9 mouse cellular contexts compared by ENCODE assay signal in genomic region chr7:4920976-4921823, GRCm38 (mm10). TPM values are rescaled to one million over a fixed set of nuclear protein-coding genes. Genes with fewer than 3 reads are reported as not detected.
A peak's percentile ranks its signal among the peaks of the same experiment; 100 is the strongest.
DNase-seq lines count a peak whose midpoint lies in the region; ATAC-seq and TF ChIP-seq lines count a peak whose summit lies in the region.
"Had no signal": no experiment of that assay in that cellular context is flagged by ENCODE, and none has a peak within 500 bp of the region (broad histone marks: within the 10 kb centered on the region; RNA-seq: fewer than 3 reads in every experiment).

No protein-coding gene starts in this region.

- H3K4me3 ChIP-seq in layer of hippocampus, adult 2 months, result peak overlapping the region; percentile 85
- no peak overlapping the region for H3K4me3 ChIP-seq in forebrain, embryonic 12.5 days (replicated peaks)
- H3K4me3 ChIP-seq in intestine, embryonic 16.5 days (ENCODE audit: low read length), result no peak overlapping the region
- H3K4me3 ChIP-seq in neural tube, embryonic 13.5 days, result no peak overlapping the region

- no peaks in the 10 kb centered on the region for H3K9me3 ChIP-seq in forebrain, embryonic 12.5 days
- no peaks in the 10 kb centered on the region for H3K9me3 ChIP-seq in intestine, embryonic 16.5 days (ENCODE audit: control insufficient read depth, low read length)
- H3K9me3 ChIP-seq in neural tube, embryonic 13.5 days, result no peaks in the 10 kb centered on the region

- H3K4me2 ChIP-seq in forebrain, embryonic 12.5 days, result peak overlapping the region; percentile 86
- no peak overlapping the region for H3K4me2 ChIP-seq in intestine, embryonic 16.5 days (ENCODE audit: low read depth, low read length)
- H3K4me2 ChIP-seq in neural tube, embryonic 13.5 days, result peak overlapping the region; percentile 95; the same call in 1 of the 2 replicates

- no peak for TF ChIP-seq CTCF in layer of hippocampus, adult 2 months (conservative IDR thresholded peaks at IDR 0.05)

- H3K4me1 ChIP-seq in forebrain, embryonic 12.5 days, result peaks cover 66% of the 10 kb centered on the region
- H3K4me1 ChIP-seq in intestine, embryonic 16.5 days (ENCODE audit: control insufficient read depth, insufficient read depth, low read length), result peaks cover 43% of the 10 kb centered on the region
- H3K4me1 ChIP-seq in neural tube, embryonic 13.5 days (replicated peaks), result peaks cover 78% of the 10 kb centered on the region

- peaks cover 43% of the 10 kb centered on the region for H3K36me3 ChIP-seq in forebrain, embryonic 12.5 days (replicated peaks)
- H3K36me3 ChIP-seq in intestine, embryonic 16.5 days (ENCODE audit: control insufficient read depth, insufficient read depth, low read length), result peaks cover 21% of the 10 kb centered on the region
- H3K36me3 ChIP-seq in neural tube, embryonic 13.5 days, result peaks cover 40% of the 10 kb centered on the region

- H3K27ac ChIP-seq in layer of hippocampus, adult 2 months, result peak overlapping the region; percentile 94
- H3K27ac ChIP-seq in forebrain, embryonic 12.5 days, result peak overlapping the region; percentile 99
- H3K27ac ChIP-seq in intestine, embryonic 16.5 days (ENCODE audit: low read length), result peak overlapping the region; percentile 66
- H3K27ac ChIP-seq in neural tube, embryonic 13.5 days (replicated peaks), result peak overlapping the region; percentile 99

- H3K9ac ChIP-seq in forebrain, embryonic 12.5 days, result peak overlapping the region; percentile 33; the same call in 1 of the 2 replicates
- 0 out of 2 replicates have a peak overlapping the region, but pooled peaks have one; percentile 4 for H3K9ac ChIP-seq in intestine, embryonic 16.5 days (ENCODE audit: low read depth, low read length)
- peak overlapping the region; percentile 73 for H3K9ac ChIP-seq in neural tube, embryonic 13.5 days

- no peaks in the 10 kb centered on the region for H3K27me3 ChIP-seq in forebrain, embryonic 12.5 days
- no peaks in the 10 kb centered on the region for H3K27me3 ChIP-seq in intestine, embryonic 16.5 days (replicated peaks; ENCODE audit: control insufficient read depth, insufficient read depth, low read length)
- no peaks in the 10 kb centered on the region for H3K27me3 ChIP-seq in neural tube, embryonic 13.5 days

- 55% methylated on average over 23 of the region's 23 CpGs for WGBS in forebrain, embryonic 12.5 days
- 63% methylated on average over 23 of the region's 23 CpGs for WGBS in intestine, embryonic 16.5 days
- WGBS in neural tube, embryonic 13.5 days, result 63% methylated on average over 23 of the region's 23 CpGs

- DNase-seq in layer of hippocampus, adult 2 months (ENCODE audit: low spot score in 2 of 2), result no peak
- DNase-seq in layer of hippocampus, adult 11-12 months (ENCODE audit: low spot score), result no peak
- DNase-seq in ovary, postnatal 10 days (ENCODE audit: low spot score), result no peak
- DNase-seq in frontal cortex, postnatal 10 days (ENCODE audit: low spot score in 2 of 2), result no peak
- no peak for DNase-seq in testis, postnatal 10 days (ENCODE audit: low spot score)

- ATAC-seq in forebrain, embryonic 12.5 days (ENCODE audit: low FRiP score), result no peak
- ATAC-seq in intestine, embryonic 16.5 days, result no peak
- ATAC-seq in neural tube, embryonic 13.5 days (ENCODE audit: low read depth), result no peak

RNA-seq across cellular contexts. Expression of gene Nat14, which starts 0.6 kb away (rescaled TPM):
- total RNA-seq in layer of hippocampus, adult 2 months (2021), result 100 to 1,000 TPM; 103 to 114 TPM
- polyA plus RNA-seq in forebrain, embryonic 12.5 days (2016; fragmentation: Nextera tagmentation; extraction: Ambion mirVana), result 18.1 and 19.4 TPM in 2 replicates
- 3.1 and 3.6 TPM in 2 replicates for polyA plus RNA-seq in intestine, embryonic 16.5 days (2015; fragmentation: Nextera tagmentation; extraction: Ambion mirVana)
- polyA plus RNA-seq in neural tube, embryonic 13.5 days (2015; fragmentation: Nextera tagmentation; extraction: Ambion mirVana), result 21.5 and 23.2 TPM in 2 replicates

RNA-seq across cellular contexts. Expression of gene Ssc5d, which starts 4.4 kb away (rescaled TPM):
- 1 to 10 TPM; 2.4 to 3.5 TPM for total RNA-seq in layer of hippocampus, adult 2 months (2021)
- 0.89 and 1.4 TPM in 2 replicates for polyA plus RNA-seq in forebrain, embryonic 12.5 days (2016; fragmentation: Nextera tagmentation; extraction: Ambion mirVana)
- 3.6 and 3.7 TPM in 2 replicates for polyA plus RNA-seq in intestine, embryonic 16.5 days (2015; fragmentation: Nextera tagmentation; extraction: Ambion mirVana)
- 2.4 and 2.7 TPM in 2 replicates for polyA plus RNA-seq in neural tube, embryonic 13.5 days (2015; fragmentation: Nextera tagmentation; extraction: Ambion mirVana)

RNA-seq across cellular contexts. Expression of gene Zfp628, which starts 6.2 kb away (rescaled TPM):
- total RNA-seq in layer of hippocampus, adult 2 months (2021), result 10 to 100 TPM; 15.0 to 15.8 TPM
- 4.0 and 4.6 TPM in 2 replicates for polyA plus RNA-seq in forebrain, embryonic 12.5 days (2016; fragmentation: Nextera tagmentation; extraction: Ambion mirVana)
- 2.7 TPM in 2 replicates for polyA plus RNA-seq in intestine, embryonic 16.5 days (2015; fragmentation: Nextera tagmentation; extraction: Ambion mirVana)
- 4.6 and 4.8 TPM in 2 replicates for polyA plus RNA-seq in neural tube, embryonic 13.5 days (2015; fragmentation: Nextera tagmentation; extraction: Ambion mirVana)

RNA-seq across cellular contexts. Expression of gene Gm36210, which starts 14.9 kb away (rescaled TPM):
- total RNA-seq in layer of hippocampus, adult 2 months (2021), result under 1 TPM in 1 of 2 experiments, not detected in 1; 0.28 TPM
- 0.24 and 0.41 TPM in 2 replicates for polyA plus RNA-seq in forebrain, embryonic 12.5 days (2016; fragmentation: Nextera tagmentation; extraction: Ambion mirVana)
- polyA plus RNA-seq in intestine, embryonic 16.5 days (2015; fragmentation: Nextera tagmentation; extraction: Ambion mirVana), result not detected in 2 replicates
- polyA plus RNA-seq in neural tube, embryonic 13.5 days (2015; fragmentation: Nextera tagmentation; extraction: Ambion mirVana), result 0.35 and 0.47 TPM in 2 replicates
- total RNA-seq: neutrophil, adult 5-6 weeks had no signal

RNA-seq across cellular contexts. Expression of gene Sbk2, which starts 43.0 kb away (rescaled TPM):
- total RNA-seq in layer of hippocampus, adult 2 months (2021), result under 1 TPM in 1 of 2 experiments, not detected in 1; 0.31 TPM
- polyA plus RNA-seq in forebrain, embryonic 12.5 days (2016; fragmentation: Nextera tagmentation; extraction: Ambion mirVana), result not detected in 2 replicates
- 0.56 and 0.58 TPM in 2 replicates for polyA plus RNA-seq in intestine, embryonic 16.5 days (2015; fragmentation: Nextera tagmentation; extraction: Ambion mirVana)
- polyA plus RNA-seq in neural tube, embryonic 13.5 days (2015; fragmentation: Nextera tagmentation; extraction: Ambion mirVana), result not detected in 2 replicates
- total RNA-seq: neutrophil, adult 5-6 weeks had no signal

Comparison
In these comparisons a context has a peak if more than half of its experiments do, and no peak if none do; other contexts are left out.
1. H3K9ac ChIP-seq: peak in every context shown above with its lines; median percentile 73 in neural tube, embryonic 13.5 days; 33 in forebrain, embryonic 12.5 days; 4 in intestine, embryonic 16.5 days.